Mouse (Mus musculus): ENCODE measurements at regions not wholly inside any gene's neighbourhood (a gene's known extent, or its start where the extent isn't known, plus 50 kb on each side); places are given as distances from the start of the nearest gene placed in this dataset.

- no peak for DNase-seq (ENCODE audit: low spot score in 2 of 2)
Observed at GRCm38 (mm10) chr2:46360049-46360712, 1243.0 kb upstream of the Zeb2 start.

GRCm38 (mm10) chr2:46358225-46358624, 1241.0 kb upstream of the Zeb2 start:
- DNase-seq (ENCODE audit: low spot score in 2 of 2) = no peak

- no peak for DNase-seq (ENCODE audit: low spot score in 2 of 2)
Observed at GRCm38 (mm10) chr2:46356651-46357050, 1239.5 kb upstream of the Zeb2 start.

- no peak for DNase-seq (ENCODE audit: low spot score in 2 of 2)
Observed at GRCm38 (mm10) chr2:46340694-46341093, 1223.5 kb upstream of the Zeb2 start.

- DNase-seq (ENCODE audit: low spot score in 2 of 2) = no peak
Observed at GRCm38 (mm10) chr2:46316666-46317065, 1199.5 kb upstream of the Zeb2 start.

- no peak for DNase-seq (ENCODE audit: low spot score in 2 of 2)
Observed at GRCm38 (mm10) chr2:46315243-46315642, 1198.0 kb upstream of the Zeb2 start.

- DNase-seq (ENCODE audit: low spot score in 2 of 2) = no peak
Observed at GRCm38 (mm10) chr2:46307582-46308153, 1190.5 kb upstream of the Zeb2 start.

GRCm38 (mm10) chr2:46302627-46303026, 1185.4 kb upstream of the Zeb2 start:
- DNase-seq (ENCODE audit: low spot score in 2 of 2) = no peak

GRCm38 (mm10) chr2:46297274-46297843, 1180.2 kb upstream of the Zeb2 start:
- DNase-seq (ENCODE audit: low spot score in 2 of 2) = no peak

GRCm38 (mm10) chr2:46283929-46284598, 1166.9 kb upstream of the Zeb2 start:
- DNase-seq (ENCODE audit: low spot score in 2 of 2) = no peak

- no peak for DNase-seq (ENCODE audit: low spot score in 2 of 2)
Observed at GRCm38 (mm10) chr2:46280822-46281221, 1163.6 kb upstream of the Zeb2 start.

GRCm38 (mm10) chr2:46261618-46262017, 1144.4 kb upstream of the Zeb2 start:
- no peak for DNase-seq (ENCODE audit: low spot score in 2 of 2)

- no peak for DNase-seq (ENCODE audit: low spot score in 2 of 2)
Observed at GRCm38 (mm10) chr2:46251562-46251961, 1134.4 kb upstream of the Zeb2 start.

GRCm38 (mm10) chr2:46245717-46246116, 1128.5 kb upstream of the Zeb2 start:
- DNase-seq (ENCODE audit: low spot score in 2 of 2) = no peak

GRCm38 (mm10) chr2:46244697-46245096, 1127.5 kb upstream of the Zeb2 start:
- no peak for DNase-seq (ENCODE audit: low spot score in 2 of 2)

GRCm38 (mm10) chr2:46242806-46243205, 1125.6 kb upstream of the Zeb2 start:
- DNase-seq (ENCODE audit: low spot score in 2 of 2) = no peak

GRCm38 (mm10) chr2:46239874-46240273, 1122.7 kb upstream of the Zeb2 start:
- no peak for DNase-seq (ENCODE audit: low spot score in 2 of 2)

GRCm38 (mm10) chr2:46230791-46231450, 1113.7 kb upstream of the Zeb2 start:
- no peak for DNase-seq (ENCODE audit: low spot score in 2 of 2)

GRCm38 (mm10) chr2:46218336-46218957, 1101.3 kb upstream of the Zeb2 start:
- no peak for DNase-seq (ENCODE audit: low spot score in 2 of 2)

- no peak for DNase-seq (ENCODE audit: low spot score in 2 of 2)
Observed at GRCm38 (mm10) chr2:46199341-46199740, 1082.1 kb upstream of the Zeb2 start.

- no peak for DNase-seq (ENCODE audit: low spot score in 2 of 2)
Observed at GRCm38 (mm10) chr2:46187265-46187888, 1070.2 kb upstream of the Zeb2 start.

Measured in frontal cortex, postnatal 25 days (tissue).